Mouse (Mus musculus) gastrocnemius, adult 8-10 months (tissue): ENCODE results near the gene Bnip2. TPM values are rescaled to one million over a fixed set of nuclear protein-coding genes. Genes with fewer than 3 reads are reported as not detected.
"Not testable (repeated sequence)": the region's sequence is repeated elsewhere in the genome, so short reads cannot be mapped to it uniquely, and the experiment has no call there.

Experiments
- DNase-seq, 2 experiments: peaks; one replicate each; pipeline ENCODE4 v3.0.0; 2022; ENCODE audit warnings: low spot score in 2 of 2
- total RNA-seq, 4 experiments: library from RNA; stranded (reverse); gene quantifications; 2 replicates each; pipeline ENCODE4 v1.2.4; 2022

The Bnip2 gene
- total RNA-seq, 4 experiments from 2014 or later = 77.2 to 83.2 (median 79.7) TPM

GRCm38 (mm10) chr9:70010781-70011473, 21.7 kb downstream of the Bnip2 start:
- DNase-seq = no peak

DNA sequence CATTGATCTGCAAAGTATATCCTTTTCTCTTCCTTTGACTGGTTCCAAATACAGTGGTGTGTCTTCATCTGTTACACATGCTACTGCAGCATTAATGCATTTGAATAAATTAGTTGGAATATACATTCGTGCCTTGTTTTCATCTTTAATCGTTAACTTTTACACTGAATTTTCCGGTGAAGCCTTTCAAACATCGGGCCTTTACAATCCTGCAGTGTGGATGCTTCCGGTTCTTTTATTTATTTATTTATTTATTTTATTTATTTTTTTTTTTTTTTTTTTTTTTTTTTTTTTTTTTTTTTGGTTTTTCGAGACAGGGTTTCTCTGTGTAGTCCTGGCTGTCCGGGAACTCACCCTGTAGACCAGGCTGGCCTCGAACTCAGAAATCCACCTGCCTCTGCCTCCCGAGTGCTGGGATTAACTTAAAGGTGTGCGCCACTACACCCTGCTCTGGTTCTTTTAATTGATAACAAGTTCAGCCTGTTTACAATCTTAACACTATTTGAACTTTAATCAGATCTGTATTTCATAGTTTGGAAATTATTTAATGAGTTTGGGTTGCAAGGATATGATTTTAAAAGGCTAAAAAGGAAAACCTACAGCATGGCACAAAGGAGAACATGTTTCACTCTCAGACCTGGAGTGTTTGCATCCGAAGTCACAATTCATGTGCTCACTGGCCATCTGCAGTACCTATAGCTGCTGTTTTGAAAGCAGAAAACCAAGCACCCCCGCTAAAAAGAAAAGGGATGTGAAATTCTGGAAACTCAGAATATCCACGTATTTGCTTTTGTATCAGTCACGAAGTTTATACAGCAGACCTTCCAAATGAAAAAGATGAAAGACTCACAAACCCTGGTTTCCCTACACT, 22.5 kb downstream of the Bnip2 start:
- no peak for DNase-seq

DNA sequence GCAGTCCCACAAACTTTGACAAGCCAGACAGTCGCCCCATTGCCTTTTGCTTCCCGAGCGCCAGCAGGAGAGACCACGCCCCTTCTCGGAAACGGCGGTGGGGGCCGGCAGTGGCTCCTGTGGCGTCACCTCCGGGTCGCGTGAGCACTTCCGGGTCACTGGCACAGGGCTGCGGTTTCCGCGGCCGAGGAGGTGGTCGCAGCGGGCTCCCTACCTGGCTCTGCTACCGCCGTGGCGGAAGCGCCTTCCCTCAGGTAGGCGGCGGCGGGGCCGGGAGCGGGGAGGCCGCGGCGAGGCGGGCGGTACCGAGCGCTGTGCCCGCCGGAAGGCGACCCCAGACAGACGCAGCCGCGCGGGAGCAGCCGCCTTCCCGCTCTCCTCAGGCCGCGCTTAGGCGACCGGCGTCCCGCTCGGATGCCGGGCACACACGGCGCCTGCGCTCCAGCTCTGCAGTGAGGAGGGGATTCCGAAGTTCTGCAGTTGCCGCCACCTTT, 23.2 kb downstream of the Bnip2 start, which contains the start of gene Gtf2a2:
Gene Gtf2a2, plus strand, starts transcription at position 143 of the 494 bp plus-strand sequence.
- DNase-seq = peak; percentile 84 to 87

DNA sequence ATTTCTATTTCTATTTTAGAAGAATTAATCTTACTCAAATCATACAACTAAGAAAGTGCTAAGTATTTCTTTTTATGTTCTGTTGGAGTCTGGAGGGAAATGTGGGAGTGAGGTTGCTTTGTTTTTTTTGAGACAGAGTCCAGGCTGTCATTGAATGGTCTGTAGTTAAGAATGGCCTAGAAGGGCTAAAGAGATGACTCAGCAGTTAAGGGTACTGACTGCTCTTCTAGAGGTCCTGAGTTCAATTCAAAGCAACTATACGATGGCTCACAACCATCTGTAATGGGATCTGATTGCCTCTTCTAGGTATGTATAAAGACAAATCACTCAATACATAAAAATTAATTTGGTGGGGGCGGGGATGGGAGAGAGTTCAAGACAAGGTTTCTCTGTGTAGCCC, 26.4 kb downstream of the Bnip2 start:
- DNase-seq = no peak

DNA sequence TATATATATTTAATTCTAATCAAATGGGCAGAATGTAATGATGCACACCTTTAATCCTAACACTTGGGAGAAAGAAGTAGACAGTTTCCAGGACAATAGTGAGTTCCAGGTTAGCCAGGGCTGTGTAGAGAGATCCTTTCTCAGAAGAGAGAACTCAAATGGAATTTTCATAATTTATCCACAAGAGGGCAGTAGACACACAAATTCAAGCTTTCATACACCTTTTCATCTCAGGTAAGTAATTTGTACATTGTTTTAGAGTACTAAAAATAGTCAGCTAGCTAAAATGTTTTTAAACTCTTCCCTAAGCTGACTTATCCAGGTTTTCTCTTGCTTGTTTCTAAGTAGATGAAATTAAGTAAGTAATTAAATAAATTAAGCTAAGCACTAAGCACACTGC, 29.6 kb downstream of the Bnip2 start:
- DNase-seq = no peak

- no peak for DNase-seq
Observed at GRCm38 (mm10) chr9:70021610-70022009, 32.3 kb downstream of the Bnip2 start.

DNA sequence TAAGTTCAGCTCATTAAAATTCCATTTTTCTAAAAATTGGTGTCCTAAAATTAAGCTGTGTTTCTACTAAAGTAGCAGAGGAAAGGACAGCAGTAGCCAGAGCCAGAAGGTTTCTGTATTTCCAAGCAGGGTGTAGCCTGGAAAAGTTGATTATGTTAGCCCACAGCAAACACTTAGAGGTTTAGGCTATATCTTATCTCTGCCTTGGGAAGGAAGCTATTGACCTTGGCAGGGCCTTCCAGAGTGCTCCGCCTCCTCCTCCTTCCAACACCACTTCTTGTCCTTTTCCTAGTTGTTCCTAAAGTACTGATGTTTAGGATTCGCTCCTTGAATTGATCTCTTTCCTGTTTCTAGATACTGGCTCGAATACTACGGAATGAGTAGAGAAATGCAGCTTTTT, 32.8 kb downstream of the Bnip2 start:
- DNase-seq = no peak

GRCm38 (mm10) chr9:70023615-70024014, 34.3 kb downstream of the Bnip2 start:
- not testable (repeated sequence) for DNase-seq

- no peak for DNase-seq
Observed at GRCm38 (mm10) chr9:70024648-70025047, 35.4 kb downstream of the Bnip2 start.

DNA sequence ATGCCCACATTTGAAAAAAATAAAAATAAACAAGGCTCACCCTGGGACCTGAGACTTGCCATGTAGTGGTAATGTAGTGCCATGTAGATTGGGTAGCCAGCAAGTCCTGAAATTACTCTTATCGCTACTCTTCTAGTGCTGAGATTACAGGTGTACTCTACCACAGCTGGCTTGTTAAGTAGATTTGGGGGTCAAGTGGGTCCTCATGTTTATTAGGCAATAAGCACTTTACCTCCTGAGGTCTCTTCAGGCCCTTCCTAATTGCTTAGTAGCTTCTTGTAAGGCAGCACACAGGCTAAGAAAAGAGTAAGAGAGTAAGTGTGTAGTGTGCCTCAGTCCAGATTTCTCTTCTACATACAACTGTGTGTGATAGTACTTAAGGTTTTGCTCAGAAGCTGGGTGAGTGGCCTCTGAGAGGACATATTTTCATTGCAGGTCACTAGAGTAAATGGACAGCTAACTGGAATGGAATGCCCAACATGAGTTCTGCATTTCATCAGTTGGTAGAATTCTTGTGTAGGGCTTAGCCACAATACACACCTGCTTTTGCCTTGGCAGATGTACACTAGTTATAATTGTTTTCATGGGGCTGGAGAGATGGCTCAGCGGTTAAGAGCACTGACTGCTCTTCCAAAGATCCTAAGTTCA, 36.2 kb downstream of the Bnip2 start:
- DNase-seq = no peak

DNA sequence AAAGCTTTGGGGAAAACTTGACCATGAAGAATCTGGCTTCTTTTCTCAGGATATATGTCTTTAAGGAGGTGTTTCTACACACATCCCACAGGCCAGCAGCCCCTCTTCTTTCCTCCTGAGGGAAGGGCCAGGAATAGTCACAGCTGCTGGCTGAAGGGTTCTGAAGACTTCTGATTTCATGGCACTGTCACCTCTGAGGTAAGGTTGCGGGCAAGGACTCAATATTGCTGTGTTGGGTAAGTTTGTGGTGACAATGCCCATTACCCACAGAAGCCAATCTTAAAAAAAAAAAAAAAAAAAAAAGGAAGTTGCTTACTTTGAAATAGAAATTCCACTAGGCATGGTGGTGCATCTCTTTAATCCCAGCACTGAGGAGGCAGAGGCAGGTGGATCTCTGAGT, 42.9 kb downstream of the Bnip2 start:
- DNase-seq = no peak

DNA sequence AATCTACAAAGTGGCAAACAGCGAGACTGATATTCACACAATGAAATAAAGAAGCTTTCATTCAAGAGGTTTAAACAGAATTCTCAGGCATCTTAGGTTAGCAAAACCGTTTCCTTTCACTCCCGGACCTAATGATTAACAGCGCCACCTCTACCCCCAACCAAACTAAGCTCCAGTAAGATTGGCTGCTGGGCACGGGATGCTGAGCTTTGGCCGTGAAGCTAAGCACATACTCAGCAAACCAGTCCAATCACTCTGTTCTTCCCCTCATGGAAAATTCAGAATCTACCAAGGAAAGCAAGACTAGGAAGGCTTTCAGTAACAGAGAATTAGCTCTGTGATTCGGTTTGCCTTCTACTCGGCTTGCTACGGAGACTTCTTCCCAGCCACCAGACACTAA, 43.8 kb downstream of the Bnip2 start:
- no peak for DNase-seq

GRCm38 (mm10) chr9:70034702-70035101, 45.4 kb downstream of the Bnip2 start:
- no peak for DNase-seq

- no peak for DNase-seq
Observed at GRCm38 (mm10) chr9:70036646-70037045, 47.4 kb downstream of the Bnip2 start.

- no peak for DNase-seq
Observed at GRCm38 (mm10) chr9:70037988-70038387, 48.7 kb downstream of the Bnip2 start, which contains the start of gene Gcnt3. Gene Gcnt3 (minus strand): TSS chr9:70038088.

DNA sequence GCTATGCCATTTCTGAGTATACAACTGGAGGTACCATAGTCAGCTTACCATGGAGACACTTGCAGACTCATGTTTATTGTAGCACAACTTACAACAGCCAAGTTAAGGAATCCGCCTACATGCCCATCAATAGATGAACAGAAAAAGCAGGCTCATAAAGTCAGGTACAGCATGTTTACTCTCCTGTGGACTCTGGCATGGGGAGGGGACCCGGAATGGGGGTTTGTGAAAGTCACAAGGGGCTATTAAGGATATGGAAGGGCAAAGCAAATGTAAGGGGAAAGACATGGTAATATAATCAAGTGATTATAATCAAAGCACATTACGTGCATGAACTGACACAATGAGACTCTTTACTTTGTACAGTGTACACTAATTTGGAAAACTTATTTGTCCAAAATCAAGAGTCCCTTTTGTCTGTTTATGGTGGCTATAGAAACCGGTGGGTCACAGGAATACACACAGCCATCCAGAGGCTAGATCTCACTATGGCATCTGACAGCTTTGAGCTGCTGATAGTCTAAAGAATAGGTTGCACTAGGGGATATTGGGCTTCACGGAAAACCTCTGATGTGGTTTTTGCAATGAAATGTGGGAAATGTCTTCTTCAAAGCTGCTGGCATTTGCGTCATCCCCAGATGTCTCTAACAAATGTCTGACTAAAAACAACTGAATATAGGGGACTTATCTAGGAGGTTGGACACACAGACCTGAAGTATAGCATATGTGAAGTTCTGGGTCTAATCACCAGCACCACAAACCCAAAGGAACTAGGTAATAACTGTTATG, 50.5 kb downstream of the Bnip2 start:
- DNase-seq = no peak

DNA sequence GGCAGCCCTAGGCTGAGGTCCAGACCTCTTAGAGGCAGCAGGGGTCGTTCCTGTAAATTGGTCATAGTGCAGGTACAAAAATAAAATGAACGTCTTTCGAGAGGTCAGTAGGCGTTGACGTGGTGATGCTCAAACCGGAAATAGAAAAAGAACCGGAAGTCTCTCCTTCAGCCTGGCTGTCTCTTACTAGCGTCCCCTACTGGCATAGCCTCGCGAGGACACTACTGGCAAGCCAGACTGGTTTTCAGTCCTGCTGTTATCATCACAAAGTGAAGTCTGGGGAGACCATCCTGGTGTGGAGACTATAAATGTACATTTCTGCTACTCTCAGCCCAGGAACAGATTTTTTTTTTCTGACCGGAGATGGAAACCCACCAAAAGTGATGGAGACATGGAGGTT, 51.3 kb downstream of the Bnip2 start:
- no peak for DNase-seq

DNA sequence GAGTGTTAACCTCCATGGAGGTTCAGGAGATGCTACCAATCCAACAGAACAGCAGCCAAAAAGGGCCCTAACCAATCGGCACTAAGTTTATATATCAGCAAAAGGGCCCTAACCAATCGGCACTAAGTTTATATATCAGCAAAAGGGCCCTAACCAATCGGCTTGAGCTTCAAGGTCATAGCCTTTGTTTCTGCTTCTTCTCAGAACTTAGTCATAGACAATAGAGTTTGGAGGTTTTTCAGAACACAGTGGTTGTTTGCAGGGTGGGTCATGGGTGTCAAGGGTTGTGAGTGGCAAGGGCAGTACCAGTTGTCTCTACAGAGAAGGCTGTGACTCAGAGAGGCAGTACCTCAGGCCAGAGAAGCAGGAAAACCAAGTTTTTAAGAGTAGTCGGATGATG, 52.9 kb downstream of the Bnip2 start:
- no peak for DNase-seq

- DNase-seq = no peak
Observed at GRCm38 (mm10) chr9:70042935-70043334, 53.7 kb downstream of the Bnip2 start.

DNA sequence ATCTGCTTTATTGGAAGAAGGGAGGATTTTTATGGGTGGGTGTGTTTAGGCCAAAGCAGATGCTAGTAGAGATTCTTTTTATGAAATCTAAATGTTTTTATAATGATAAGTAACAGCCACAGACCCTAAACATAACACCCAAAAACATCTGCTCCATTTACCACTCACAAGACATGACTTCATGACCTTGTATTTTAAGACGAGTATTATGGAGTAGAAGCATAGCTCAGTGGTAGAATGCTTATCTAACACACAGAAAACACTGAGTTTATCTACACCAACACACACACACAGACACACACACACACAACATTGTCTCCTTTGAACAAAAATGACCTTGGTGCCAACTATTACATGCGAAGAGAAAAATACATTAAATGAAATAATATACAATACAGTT, 55.6 kb downstream of the Bnip2 start:
- no peak for DNase-seq

DNA sequence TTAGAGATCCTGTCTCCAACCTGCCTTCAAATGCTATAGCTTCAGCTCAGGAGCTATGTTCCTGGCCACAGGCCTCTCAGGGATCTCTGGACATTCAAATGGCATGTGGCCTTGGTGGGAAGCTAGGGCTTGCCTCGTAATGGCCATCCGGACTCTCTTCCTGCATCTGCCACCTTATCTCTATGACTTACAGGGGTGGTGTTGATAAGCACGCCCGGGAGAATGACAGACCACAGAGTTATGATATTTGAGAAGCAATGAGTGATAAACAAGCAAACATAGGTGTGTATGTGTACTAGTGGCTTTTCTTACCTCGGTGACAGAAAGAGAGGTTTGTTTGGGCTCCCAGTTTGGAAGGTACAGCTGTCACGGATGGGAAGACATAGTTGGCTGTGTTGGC, 57.0 kb downstream of the Bnip2 start:
- no peak for DNase-seq
